Mouse (Mus musculus): ENCODE measurements around the gene Dlg2. TPM values are rescaled to one million over a fixed set of nuclear protein-coding genes. Genes with fewer than 3 reads are reported as not detected.

Gene Dlg2
- polyA plus RNA-seq, 1 experiment from 2014 or later: 28.3 TPM

- no peaks in the 10 kb centered on the region for H3K4me1 ChIP-seq (ENCODE audit: control insufficient read depth, insufficient read depth, low read depth, low read length)
- no peaks in the 10 kb centered on the region for H3K9me3 ChIP-seq (ENCODE audit: control insufficient read depth, low read length)
- no peak overlapping the region for H3K27ac ChIP-seq (ENCODE audit: low read depth, low read length)
- H3K27me3 ChIP-seq (replicated peaks; ENCODE audit: control insufficient read depth, insufficient read depth, low read length): no peaks in the 10 kb centered on the region
- ATAC-seq: no peak
- no peak overlapping the region for H3K9ac ChIP-seq (ENCODE audit: low read depth, low read length)
- no peaks in the 10 kb centered on the region for H3K36me3 ChIP-seq (ENCODE audit: control insufficient read depth, insufficient read depth, low read length)
- no peak overlapping the region for H3K4me3 ChIP-seq (ENCODE audit: low read length)
- no peak overlapping the region for H3K4me2 ChIP-seq (ENCODE audit: low read length)
- 62% methylated on average over 2 of the region's 2 CpGs for WGBS
Measured at GRCm38 (mm10) chr7:92135624-92136023, 1659.2 kb downstream of the Dlg2 start.

- 71% methylated on average over 9 of the region's 9 CpGs for WGBS
Measured at GRCm38 (mm10) chr7:92140051-92140817, 1663.8 kb downstream of the Dlg2 start.

DNA sequence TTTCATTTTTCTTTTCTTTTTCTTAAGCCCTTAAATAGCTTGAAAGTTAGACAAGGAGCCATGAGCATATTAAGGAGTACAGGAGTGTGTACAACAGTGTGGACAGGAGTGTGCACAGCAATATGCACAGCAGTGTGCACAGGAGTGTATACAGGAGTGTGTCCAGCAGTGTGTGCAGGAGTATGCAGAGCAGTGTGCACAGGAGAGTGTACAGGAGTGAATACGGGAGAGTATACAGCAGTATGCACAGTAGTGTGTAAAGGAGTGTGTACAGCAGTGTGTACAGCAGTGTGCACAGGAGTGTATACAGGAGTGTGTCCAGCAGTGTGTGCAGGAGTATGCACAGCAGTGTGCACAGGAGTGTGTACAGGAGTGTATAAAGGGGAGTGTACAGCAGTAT lies 1671.0 kb downstream of the Dlg2 start:
- Histone ChIP-seq H3K9me3 (ENCODE audit: control insufficient read depth, low read length) (no peaks in the 10 kb centered on the region), H3K4me2 (ENCODE audit: low read length) (no peak overlapping the region), H3K9ac (ENCODE audit: low read depth, low read length) (no peak overlapping the region), H3K4me1 (ENCODE audit: control insufficient read depth, insufficient read depth, low read depth, low read length) (no peaks in the 10 kb centered on the region), H3K27me3 (replicated peaks; ENCODE audit: control insufficient read depth, insufficient read depth, low read length) (no peaks in the 10 kb centered on the region), H3K36me3 (ENCODE audit: control insufficient read depth, insufficient read depth, low read length) (no peaks in the 10 kb centered on the region), H3K4me3 (ENCODE audit: low read length) (no peak overlapping the region), H3K27ac (ENCODE audit: low read depth, low read length) (no peak overlapping the region)
- 98% methylated on average over 1 of the region's 1 CpGs for WGBS
- no peak for ATAC-seq

More at GRCm38 (mm10) chr7:92140051-92140817, 1663.8 kb downstream of the Dlg2 start:
- Histone ChIP-seq H3K9me3 (ENCODE audit: control insufficient read depth, low read length) (no peaks in the 10 kb centered on the region), H3K27ac (ENCODE audit: low read depth, low read length) (no peak overlapping the region), H3K4me2 (ENCODE audit: low read length) (no peak overlapping the region), H3K36me3 (ENCODE audit: control insufficient read depth, insufficient read depth, low read length) (no peaks in the 10 kb centered on the region), H3K4me3 (ENCODE audit: low read length) (no peak overlapping the region), H3K4me1 (ENCODE audit: control insufficient read depth, insufficient read depth, low read depth, low read length) (no peaks in the 10 kb centered on the region), H3K27me3 (replicated peaks; ENCODE audit: control insufficient read depth, insufficient read depth, low read length) (no peaks in the 10 kb centered on the region), H3K9ac (ENCODE audit: low read depth, low read length) (no peak overlapping the region)
- peak; percentile 56; the same call in 1 of the 2 replicates for ATAC-seq

GRCm38 (mm10) chr7:92150768-92151167 lies 1674.3 kb downstream of the Dlg2 start:
- no peak overlapping the region for H3K9ac ChIP-seq (ENCODE audit: low read depth, low read length)
- WGBS: 76% methylated on average over 3 of the region's 3 CpGs
- ATAC-seq: no peak
- no peaks in the 10 kb centered on the region for H3K27me3 ChIP-seq (replicated peaks; ENCODE audit: control insufficient read depth, insufficient read depth, low read length)
- H3K36me3 ChIP-seq (ENCODE audit: control insufficient read depth, insufficient read depth, low read length): no peaks in the 10 kb centered on the region
- H3K4me1 ChIP-seq (ENCODE audit: control insufficient read depth, insufficient read depth, low read depth, low read length): no peaks in the 10 kb centered on the region
- no peak overlapping the region for H3K4me3 ChIP-seq (ENCODE audit: low read length)
- no peak overlapping the region for H3K27ac ChIP-seq (ENCODE audit: low read depth, low read length)
- no peak overlapping the region for H3K4me2 ChIP-seq (ENCODE audit: low read length)
- no peaks in the 10 kb centered on the region for H3K9me3 ChIP-seq (ENCODE audit: control insufficient read depth, low read length)

GRCm38 (mm10) chr7:92154603-92155002 lies 1678.1 kb downstream of the Dlg2 start:
- H3K9me3 ChIP-seq (ENCODE audit: control insufficient read depth, low read length): no peaks in the 10 kb centered on the region
- no peak overlapping the region for H3K27ac ChIP-seq (ENCODE audit: low read depth, low read length)
- H3K9ac ChIP-seq (ENCODE audit: low read depth, low read length): no peak overlapping the region
- no peak for ATAC-seq
- H3K4me1 ChIP-seq (ENCODE audit: control insufficient read depth, insufficient read depth, low read depth, low read length): no peaks in the 10 kb centered on the region
- no peaks in the 10 kb centered on the region for H3K27me3 ChIP-seq (replicated peaks; ENCODE audit: control insufficient read depth, insufficient read depth, low read length)
- no peak overlapping the region for H3K4me2 ChIP-seq (ENCODE audit: low read length)
- H3K36me3 ChIP-seq (ENCODE audit: control insufficient read depth, insufficient read depth, low read length): no peaks in the 10 kb centered on the region
- no peak overlapping the region for H3K4me3 ChIP-seq (ENCODE audit: low read length)

DNA sequence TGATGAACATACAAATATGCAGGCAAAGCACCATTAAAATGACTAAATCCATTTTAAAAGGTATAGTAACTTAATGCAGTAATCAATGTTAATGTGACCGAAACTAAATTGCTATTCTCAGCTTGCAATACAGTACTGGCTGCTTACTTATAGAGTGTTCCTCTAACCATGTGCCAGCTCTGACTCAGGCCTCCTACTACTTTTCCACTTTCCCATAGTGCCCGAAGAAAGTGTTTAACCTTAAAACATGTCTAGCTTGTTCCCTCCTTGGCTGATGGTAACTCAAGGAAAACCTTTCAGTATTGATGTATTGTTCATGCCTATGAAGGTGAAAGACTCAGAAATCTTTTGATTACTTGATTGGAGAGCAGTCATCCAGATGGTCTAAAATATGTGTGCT lies 1686.7 kb downstream of the Dlg2 start:
- Histone ChIP-seq H3K9me3 (ENCODE audit: control insufficient read depth, low read length) (no peaks in the 10 kb centered on the region), H3K4me3 (ENCODE audit: low read length) (no peak overlapping the region), H3K4me2 (ENCODE audit: low read length) (no peak overlapping the region), H3K27me3 (replicated peaks; ENCODE audit: control insufficient read depth, insufficient read depth, low read length) (no peaks in the 10 kb centered on the region), H3K4me1 (ENCODE audit: control insufficient read depth, insufficient read depth, low read depth, low read length) (no peaks in the 10 kb centered on the region), H3K9ac (ENCODE audit: low read depth, low read length) (no peak overlapping the region), H3K36me3 (ENCODE audit: control insufficient read depth, insufficient read depth, low read length) (no peaks in the 10 kb centered on the region), H3K27ac (ENCODE audit: low read depth, low read length) (no peak overlapping the region)
- no peak for ATAC-seq
- 96% methylated on average over 2 of the region's 2 CpGs for WGBS

- Histone ChIP-seq H3K9me3 (ENCODE audit: control insufficient read depth, low read length) (no peaks in the 10 kb centered on the region), H3K27ac (ENCODE audit: low read depth, low read length) (no peak overlapping the region), H3K4me3 (ENCODE audit: low read length) (no peak overlapping the region), H3K36me3 (ENCODE audit: control insufficient read depth, insufficient read depth, low read length) (no peaks in the 10 kb centered on the region), H3K4me1 (ENCODE audit: control insufficient read depth, insufficient read depth, low read depth, low read length) (no peaks in the 10 kb centered on the region), H3K27me3 (replicated peaks; ENCODE audit: control insufficient read depth, insufficient read depth, low read length) (no peaks in the 10 kb centered on the region), H3K4me2 (ENCODE audit: low read length) (no peak overlapping the region), H3K9ac (ENCODE audit: low read depth, low read length) (no peak overlapping the region)
- 69% methylated on average over 2 of the region's 2 CpGs for WGBS
- no peak for ATAC-seq
Measured at GRCm38 (mm10) chr7:92164316-92164715, 1687.8 kb downstream of the Dlg2 start.

DNA sequence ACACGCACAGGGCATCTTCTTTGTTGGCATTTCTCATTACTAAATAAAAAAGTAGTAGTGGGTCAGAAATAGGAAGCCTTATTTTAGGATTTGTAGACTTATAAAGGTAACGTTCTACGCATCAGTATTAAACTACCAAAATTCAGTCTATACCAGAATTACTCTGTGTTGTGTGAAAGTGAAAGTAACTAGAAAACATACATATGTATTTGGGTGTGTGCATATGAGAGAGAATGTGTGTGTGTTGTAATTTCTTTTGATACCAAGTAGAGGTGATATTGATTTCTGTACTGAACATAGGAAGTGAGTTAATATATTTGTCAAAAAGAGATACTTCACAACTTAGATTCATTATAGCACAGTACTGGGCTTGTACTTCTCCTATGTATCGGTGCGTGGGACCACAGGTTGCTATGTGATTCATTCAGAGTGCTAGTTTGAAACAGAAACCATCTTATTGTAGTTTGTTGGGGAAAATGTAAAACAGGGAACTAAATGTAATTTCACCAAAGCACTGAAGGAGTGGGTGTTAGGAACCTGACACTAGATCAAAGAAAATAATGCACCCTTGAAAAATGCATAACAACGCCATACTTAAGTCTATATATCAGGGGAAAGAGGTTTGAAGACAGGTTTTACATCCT lies 1688.5 kb downstream of the Dlg2 start:
- no peaks in the 10 kb centered on the region for H3K4me1 ChIP-seq (ENCODE audit: control insufficient read depth, insufficient read depth, low read depth, low read length)
- H3K9me3 ChIP-seq (ENCODE audit: control insufficient read depth, low read length): no peaks in the 10 kb centered on the region
- no peak overlapping the region for H3K9ac ChIP-seq (ENCODE audit: low read depth, low read length)
- H3K36me3 ChIP-seq (ENCODE audit: control insufficient read depth, insufficient read depth, low read length): no peaks in the 10 kb centered on the region
- H3K4me3 ChIP-seq (ENCODE audit: low read length): no peak overlapping the region
- ATAC-seq: no peak
- H3K27ac ChIP-seq (ENCODE audit: low read depth, low read length): no peak overlapping the region
- H3K27me3 ChIP-seq (replicated peaks; ENCODE audit: control insufficient read depth, insufficient read depth, low read length): no peaks in the 10 kb centered on the region
- no peak overlapping the region for H3K4me2 ChIP-seq (ENCODE audit: low read length)
- WGBS: 87% methylated on average over 6 of the region's 6 CpGs

DNA sequence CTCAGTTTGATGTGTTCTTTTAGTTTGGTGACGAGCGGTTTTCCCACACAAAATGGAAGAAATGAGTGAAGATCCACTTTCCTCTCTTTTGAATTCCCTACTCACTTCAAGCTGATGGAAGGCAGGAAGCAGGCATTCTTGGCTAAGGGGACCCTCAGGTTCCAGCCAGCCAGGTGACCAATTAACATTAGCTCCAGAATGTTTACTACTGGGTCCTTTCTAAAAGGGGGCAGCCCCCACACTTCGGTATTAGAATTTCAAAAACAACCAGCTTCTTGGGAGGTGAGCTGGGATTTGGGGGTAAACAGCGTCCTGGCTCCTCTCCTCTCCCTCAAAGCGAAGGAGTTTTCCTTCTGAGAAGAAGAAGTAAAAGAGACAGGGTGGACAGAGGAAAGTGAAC lies 1703.6 kb downstream of the Dlg2 start:
- Histone ChIP-seq H3K36me3 (ENCODE audit: control insufficient read depth, insufficient read depth, low read length) (no peaks in the 10 kb centered on the region), H3K4me2 (ENCODE audit: low read length) (peak overlapping the region; percentile 62), H3K27me3 (replicated peaks; ENCODE audit: control insufficient read depth, insufficient read depth, low read length) (no peaks in the 10 kb centered on the region), H3K27ac (ENCODE audit: low read depth, low read length) (no peak overlapping the region), H3K4me1 (ENCODE audit: control insufficient read depth, insufficient read depth, low read depth, low read length) (peaks cover 10% of the 10 kb centered on the region), H3K9ac (ENCODE audit: low read depth, low read length) (no peak overlapping the region), H3K9me3 (ENCODE audit: control insufficient read depth, low read length) (no peaks in the 10 kb centered on the region), H3K4me3 (ENCODE audit: low read length) (no peak overlapping the region)
- no peak for ATAC-seq
- WGBS: 38% methylated on average over 5 of the region's 5 CpGs
